Mouse (Mus musculus) midbrain, postnatal 0 days (tissue): ENCODE data around the gene Psg29. TPM values are rescaled to one million over a fixed set of nuclear protein-coding genes. Genes with fewer than 3 reads are reported as not detected.

Experiments used
- ATAC-seq: fragments of 200-750 bp; cut with Nextera tagmentation; 2 replicates; pipeline ENCODE4 v1.8.0; 2017; ENCODE audit warnings: moderate number of reproducible peaks, mild to moderate bottlenecking, moderate TSS enrichment, moderate library complexity; ENCODE audit not compliant: low FRiP score
- DNase-seq: peaks from one replicate; pipeline ENCODE4 v3.0.0-alpha.2; 2015; ENCODE audit warnings: low spot score
- H3K27ac ChIP-seq: fragments of 300-500 bp; sonication (generic); 2 replicates; pipeline ENCODE4 v1.5.1; 2014; ENCODE audit warnings: low read depth, mild to moderate bottlenecking, low read length, mixed read lengths
- H3K27me3 ChIP-seq: fragments of 300-500 bp; sonication (generic); 2 replicates; pipeline ENCODE4 v1.6.1; 2014; ENCODE audit warnings: low read length, control low read depth, mixed read lengths; ENCODE audit not compliant: insufficient read depth
- H3K36me3 ChIP-seq: fragments of 300-500 bp; sonication (generic); 2 replicates; pipeline ENCODE4 v1.6.1; 2014; ENCODE audit warnings: low read length, control low read depth, mixed read lengths; ENCODE audit not compliant: insufficient read depth
- H3K4me1 ChIP-seq: fragments of 300-500 bp; sonication (generic); 2 replicates; pipeline ENCODE4 v1.6.1; 2014; ENCODE audit warnings: mild to moderate bottlenecking, control low read depth, antibody characterized with exemption, low read length, mixed read lengths; ENCODE audit not compliant: insufficient read depth
- H3K4me2 ChIP-seq: fragments of 300-500 bp; sonication (generic); 2 replicates; pipeline ENCODE4 v1.6.1; 2014; ENCODE audit warnings: low read depth, mild to moderate bottlenecking, low read length, mixed read lengths; ENCODE audit not compliant: poor library complexity, severe bottlenecking
- H3K4me3 ChIP-seq: fragments of 300-500 bp; sonication (generic); 2 replicates; pipeline ENCODE4 v1.5.1; 2014; ENCODE audit warnings: low read depth, mild to moderate bottlenecking, low read length, moderate library complexity
- H3K9ac ChIP-seq: fragments of 300-500 bp; sonication (generic); replicated peaks from 2 replicates; pipeline ENCODE4 v1.6.1; 2014; ENCODE audit warnings: mild to moderate bottlenecking, low read length, moderate library complexity, mixed read lengths; ENCODE audit not compliant: poor library complexity, severe bottlenecking
- H3K9me3 ChIP-seq: fragments of 300-500 bp; sonication (generic); 2 replicates; pipeline ENCODE4 v1.6.1; 2016; ENCODE audit warnings: low read length, control low read depth
- CTCF ChIP-seq: IDR thresholded peaks from 2 replicates; pipeline ENCODE4 v1.5.1; 2016; ENCODE audit warnings: antibody characterized with exemption, mild to moderate bottlenecking
- WGBS: fragments of 180-500 bp; shearing (Covaris S2); extraction: QIAGEN DNeasy Blood & Tissue Kit; methylation state at CpG from one replicate; pipeline ENCODE4 v1.1.7; 2014; 5-methylcytosine and 5-hydroxymethylcytosine counted together
- polyA plus RNA-seq: library from polyadenylated mRNA; unstranded; fragments of >200 nt; fragmentation: Nextera tagmentation; extraction: Ambion mirVana; gene quantifications from 2 replicates; pipeline ENCODE4 v1.2.1, GENCODE M21; 2015
- total RNA-seq: library from RNA; depleted of rRNA; stranded (reverse); fragments of >200 nt; gene quantifications from 2 replicates; pipeline ENCODE4 v1.2.3, GENCODE M21; 2014; rRNA removed

Gene Psg29
- 0.38 TPM in 1 of 2 replicates, not detected in the other for total RNA-seq
- not detected in 2 replicates for polyA plus RNA-seq

DNA sequence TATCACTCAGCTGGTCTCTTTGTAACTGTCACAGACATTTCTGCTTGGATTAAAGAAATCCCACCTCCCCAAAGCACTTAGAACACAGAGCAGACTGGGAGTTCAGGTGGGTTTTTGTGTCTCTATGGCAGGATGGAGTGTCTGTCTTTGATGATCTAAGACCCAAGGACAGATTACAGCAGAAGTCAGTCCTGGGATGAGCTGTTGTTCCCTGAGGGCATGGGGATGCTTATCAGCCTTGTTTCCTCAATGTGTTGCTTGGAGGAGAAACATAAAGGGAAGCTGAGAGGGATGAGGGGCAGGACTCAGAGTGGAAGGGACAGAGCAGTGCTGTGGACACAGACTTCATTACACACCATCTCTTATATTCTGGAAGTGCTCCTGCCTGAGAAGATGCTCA lies at the start of gene Psg29:
Psg29 (plus strand) TSS at position 301 of the 400 bp plus-strand sequence.
- no peak for TF ChIP-seq CTCF
- no peak for ATAC-seq
- peaks cover 36% of the 10 kb centered on the region for H3K9me3 ChIP-seq
- H3K4me2 ChIP-seq = no peak within 1 kb of the TSS
- no peaks in the 10 kb centered on the region for H3K36me3 ChIP-seq
- no peak within 1 kb of the TSS for H3K9ac ChIP-seq
- no peaks in the 10 kb centered on the region for H3K4me1 ChIP-seq
- H3K27me3 ChIP-seq = no peaks in the 10 kb centered on the region
- no peak for DNase-seq
- H3K4me3 ChIP-seq = no peak within 1 kb of the TSS
- no peak within 1 kb of the TSS for H3K27ac ChIP-seq

DNA sequence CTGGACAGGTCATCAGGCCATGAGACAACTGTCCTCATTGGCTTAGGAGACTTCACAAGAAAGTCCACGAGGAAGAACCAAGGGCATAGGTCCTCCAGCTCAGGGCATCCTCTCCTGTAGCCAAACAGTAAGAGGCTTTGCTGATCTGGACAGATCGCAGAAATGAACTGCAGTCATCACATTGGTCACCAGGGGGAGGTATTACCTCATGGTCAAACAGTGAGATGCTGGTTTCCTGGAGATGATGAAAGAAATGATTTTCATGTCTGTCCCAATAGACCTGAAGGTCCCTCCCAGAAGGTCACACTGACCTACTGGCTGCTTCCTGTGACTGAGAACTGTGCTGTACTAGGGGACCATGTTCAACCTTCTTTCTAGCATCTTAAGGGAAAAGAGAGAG lies 47.6 kb upstream of the Psg29 start:
- Histone ChIP-seq H3K4me1 (no peaks in the 10 kb centered on the region), H3K9me3 (peaks cover 29% of the 10 kb centered on the region), H3K4me3 (no peak overlapping the region), H3K4me2 (no peak overlapping the region), H3K9ac (no peak overlapping the region), H3K27me3 (no peaks in the 10 kb centered on the region), H3K36me3 (no peaks in the 10 kb centered on the region), H3K27ac (no peak overlapping the region)
- ATAC-seq (no peak), DNase-seq (no peak)
- TF ChIP-seq CTCF = peak; percentile 17; the same call in 1 of the 2 replicates
- WGBS = 39% methylated on average over 2 of the region's 2 CpGs

DNA sequence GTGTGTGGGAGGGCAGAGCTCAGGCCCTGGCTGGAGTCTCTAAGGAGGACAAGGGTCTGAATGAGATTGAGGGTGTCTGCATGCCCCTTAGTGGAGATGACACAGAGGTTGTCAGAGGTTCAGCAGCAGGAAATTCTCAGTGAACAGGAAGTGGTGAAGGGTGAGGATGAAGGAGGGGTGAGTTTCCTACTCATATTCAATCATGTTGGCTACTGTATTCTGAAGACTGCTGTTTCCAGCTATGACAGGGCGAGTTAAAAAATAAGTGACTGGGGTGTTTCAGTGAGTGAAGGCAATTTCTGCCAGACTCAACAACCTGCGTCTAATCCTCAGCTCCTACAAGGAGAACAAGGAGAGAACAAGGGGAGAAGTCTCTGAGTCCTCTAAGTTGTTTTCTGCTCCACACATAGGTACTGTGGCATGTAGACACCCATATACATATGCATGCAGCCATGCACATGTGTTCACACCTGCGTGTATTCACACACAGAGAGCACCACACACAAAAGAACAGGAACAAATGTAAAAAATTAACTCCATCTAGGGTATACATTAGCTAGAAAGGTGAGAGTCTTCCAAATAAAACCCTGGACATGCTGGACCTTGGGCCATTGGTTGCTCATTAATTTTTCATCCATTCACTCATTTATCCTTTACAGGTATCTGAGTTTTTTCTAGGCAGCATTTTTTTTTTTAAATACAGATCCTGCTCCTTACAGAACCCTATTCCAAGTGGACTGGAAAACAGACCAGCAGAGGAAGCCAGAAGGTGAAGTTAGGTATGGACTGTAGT lies 46.2 kb upstream of the Psg29 start:
- no peak for TF ChIP-seq CTCF
- ATAC-seq (no peak), DNase-seq (no peak)
- Histone ChIP-seq H3K9me3 (peaks cover 29% of the 10 kb centered on the region), H3K4me1 (no peaks in the 10 kb centered on the region), H3K9ac (no peak overlapping the region), H3K27me3 (no peaks in the 10 kb centered on the region), H3K4me3 (no peak overlapping the region), H3K27ac (no peak overlapping the region), H3K36me3 (no peaks in the 10 kb centered on the region), H3K4me2 (no peak overlapping the region)
- 69% methylated on average over 3 of the region's 3 CpGs for WGBS

DNA sequence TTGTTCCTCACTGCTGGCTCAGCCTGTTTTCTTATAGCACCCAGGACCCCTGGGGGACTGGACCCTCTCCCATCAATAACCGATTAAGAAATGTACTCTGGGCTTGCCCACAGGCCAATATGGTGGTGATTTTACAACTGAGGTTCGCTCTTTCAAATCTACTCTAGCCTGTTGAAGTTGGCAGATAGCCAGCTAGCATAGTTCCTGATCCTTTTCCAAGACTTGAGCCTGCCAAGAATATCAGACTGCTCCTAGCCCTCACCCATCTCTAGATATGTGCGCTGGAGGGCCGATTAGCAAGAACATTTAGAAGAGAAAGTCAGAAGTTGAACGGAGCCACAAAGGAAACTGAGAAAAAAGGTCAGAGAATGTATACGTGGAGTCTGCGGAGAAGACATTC lies 44.3 kb upstream of the Psg29 start:
- no peak for DNase-seq
- H3K27me3 ChIP-seq = no peaks in the 10 kb centered on the region
- no peak overlapping the region for H3K4me2 ChIP-seq
- ATAC-seq = no peak
- H3K4me3 ChIP-seq = no peak overlapping the region
- no peak overlapping the region for H3K9ac ChIP-seq
- TF ChIP-seq CTCF = no peak
- H3K4me1 ChIP-seq = no peaks in the 10 kb centered on the region
- no peak overlapping the region for H3K27ac ChIP-seq
- WGBS = 82% methylated on average over 7 of the region's 7 CpGs
- peaks cover 27% of the 10 kb centered on the region for H3K9me3 ChIP-seq
- no peaks in the 10 kb centered on the region for H3K36me3 ChIP-seq

DNA sequence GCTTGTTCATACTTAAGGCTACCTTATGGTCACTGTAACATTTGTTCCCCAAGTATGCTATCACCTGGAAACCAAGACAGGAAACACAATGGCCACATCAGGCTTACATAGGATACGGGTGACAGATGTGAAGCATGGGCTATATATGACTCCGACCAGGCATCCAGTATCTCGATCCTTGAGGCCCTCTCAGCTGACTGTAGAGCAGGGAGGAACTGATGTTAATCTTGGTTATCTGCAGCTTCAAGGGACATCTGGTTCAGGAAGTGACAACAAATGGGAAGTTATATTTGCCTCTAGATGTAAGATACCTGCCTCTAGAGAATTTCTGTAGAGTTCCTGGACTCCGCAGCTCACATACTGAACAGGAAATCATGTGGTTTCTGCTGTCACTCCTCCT lies 31.4 kb upstream of the Psg29 start:
- Histone ChIP-seq H3K27ac (no peak overlapping the region), H3K4me3 (no peak overlapping the region), H3K9ac (no peak overlapping the region), H3K9me3 (peaks cover 23% of the 10 kb centered on the region; the same call in 1 of the 2 replicates), H3K27me3 (no peaks in the 10 kb centered on the region), H3K36me3 (no peaks in the 10 kb centered on the region), H3K4me1 (no peaks in the 10 kb centered on the region), H3K4me2 (no peak overlapping the region)
- ATAC-seq = no peak
- no peak for DNase-seq
- 90% methylated on average over 4 of the region's 4 CpGs for WGBS
- no peak for TF ChIP-seq CTCF

DNA sequence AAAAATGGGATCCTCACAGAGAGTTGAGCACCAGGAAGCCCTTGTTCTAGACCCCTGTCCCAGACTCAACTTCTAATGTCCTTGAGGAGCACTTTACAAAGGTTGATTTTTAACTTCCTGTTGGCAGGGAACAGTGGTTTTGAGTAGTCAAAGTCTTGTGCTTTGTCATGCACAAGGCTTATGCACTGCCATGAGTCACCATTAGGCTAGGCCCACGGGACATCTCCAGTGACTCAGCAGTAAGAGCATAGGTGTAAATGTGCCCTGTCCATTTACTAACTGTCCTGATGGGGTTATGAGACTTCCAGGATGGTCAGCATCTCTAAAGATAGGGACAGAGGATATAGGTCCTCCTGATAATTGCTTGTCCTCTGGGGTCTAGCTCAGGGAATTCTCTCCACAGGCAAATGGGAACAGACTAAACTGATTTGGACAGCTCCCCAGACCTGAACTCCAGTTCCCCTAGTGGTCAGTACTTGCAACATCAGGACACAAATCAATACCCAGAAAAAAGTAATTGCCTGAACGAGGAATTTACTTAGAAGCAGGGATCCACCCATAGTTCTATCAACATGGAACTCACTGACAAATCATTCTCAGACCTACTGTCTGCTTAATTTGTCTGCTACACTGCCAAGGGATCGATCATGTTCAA lies 2.4 kb downstream of the Psg29 start:
- DNase-seq (no peak), ATAC-seq (no peak)
- no peak overlapping the region for H3K27ac ChIP-seq
- H3K9ac ChIP-seq = no peak overlapping the region
- H3K4me3 ChIP-seq = no peak overlapping the region
- no peak overlapping the region for H3K4me2 ChIP-seq
- peaks cover 30% of the 10 kb centered on the region for H3K9me3 ChIP-seq
- 70% methylated on average over 3 of the region's 3 CpGs for WGBS
- H3K27me3 ChIP-seq = no peaks in the 10 kb centered on the region
- H3K4me1 ChIP-seq = no peaks in the 10 kb centered on the region
- TF ChIP-seq CTCF = no peak
- H3K36me3 ChIP-seq = no peaks in the 10 kb centered on the region

Other genes with a start within 250 kb of the Psg29 start
- gene Pnmal1, start 243.8 kb upstream of the Psg29 start, total RNA-seq = 41.2 and 54.0 TPM in 2 replicates
- gene Pnmal1, start 243.8 kb upstream of the Psg29 start, polyA plus RNA-seq = 64.8 and 65.2 TPM in 2 replicates
- 48.8 and 49.0 TPM in 2 replicates for gene Gm42372, start 220.4 kb upstream of the Psg29 start, total RNA-seq
- 9.0 and 9.2 TPM in 2 replicates for gene Gm42372, start 220.4 kb upstream of the Psg29 start, polyA plus RNA-seq
- 5.5 and 5.8 TPM in 2 replicates for gene Ccdc8, start 210.8 kb upstream of the Psg29 start, total RNA-seq
- 2.0 and 2.5 TPM in 2 replicates for gene Ccdc8, start 210.8 kb upstream of the Psg29 start, polyA plus RNA-seq
- 56.4 and 61.0 TPM in 2 replicates for gene Ppp5c, start 175.6 kb upstream of the Psg29 start, total RNA-seq
- gene Ppp5c, start 175.6 kb upstream of the Psg29 start, polyA plus RNA-seq = 144 and 145 TPM in 2 replicates
- gene Hif3a, start 141.1 kb upstream of the Psg29 start, total RNA-seq = 13.6 and 16.9 TPM in 2 replicates
- gene Hif3a, start 141.1 kb upstream of the Psg29 start, polyA plus RNA-seq = 2.0 and 2.7 TPM in 2 replicates
- gene Psg16, start 129.4 kb upstream of the Psg29 start, total RNA-seq = 3.9 and 5.1 TPM in 2 replicates
- gene Psg16, start 129.4 kb upstream of the Psg29 start, polyA plus RNA-seq = 6.8 and 7.6 TPM in 2 replicates
- gene Ceacam3, start 53.2 kb upstream of the Psg29 start, total RNA-seq = 0.09 TPM in 1 of 2 replicates, not detected in the other
- gene Ceacam3, start 53.2 kb upstream of the Psg29 start, polyA plus RNA-seq = 0.06 TPM in 1 of 2 replicates, not detected in the other